Mouse (Mus musculus) heart, adult 9 months (tissue): Measurements from ENCODE around the gene Anapc15.

Source experiments
- DNase-seq, 2 experiments: peaks; one replicate each; pipeline ENCODE4 v3.0.0; 2022; ENCODE audit warnings: low spot score in 2 of 2

Anapc15 gene

DNA sequence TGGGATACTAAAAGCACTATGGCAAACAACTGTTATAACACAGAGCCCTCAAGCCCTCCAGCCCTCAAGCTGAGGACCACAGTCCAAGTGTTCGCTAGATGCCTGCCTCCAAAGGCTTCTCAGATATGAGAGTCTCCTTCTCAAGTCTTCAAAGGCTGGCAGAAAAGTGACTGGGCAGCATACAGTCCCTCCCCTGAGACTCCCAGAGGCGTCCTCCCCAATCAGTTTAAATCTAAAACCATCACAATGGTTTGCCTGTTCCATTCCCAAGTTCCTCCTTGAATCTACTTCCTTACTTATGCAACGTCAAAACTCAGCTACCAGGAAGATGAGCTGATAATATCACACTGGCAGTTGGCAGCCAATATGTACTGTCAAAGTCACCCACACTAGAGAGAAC, at the start of gene Anapc15:
TSS of gene Anapc15 (plus strand) at position 301 of the 400 bp plus-strand sequence.
- DNase-seq, result no peak

DNA sequence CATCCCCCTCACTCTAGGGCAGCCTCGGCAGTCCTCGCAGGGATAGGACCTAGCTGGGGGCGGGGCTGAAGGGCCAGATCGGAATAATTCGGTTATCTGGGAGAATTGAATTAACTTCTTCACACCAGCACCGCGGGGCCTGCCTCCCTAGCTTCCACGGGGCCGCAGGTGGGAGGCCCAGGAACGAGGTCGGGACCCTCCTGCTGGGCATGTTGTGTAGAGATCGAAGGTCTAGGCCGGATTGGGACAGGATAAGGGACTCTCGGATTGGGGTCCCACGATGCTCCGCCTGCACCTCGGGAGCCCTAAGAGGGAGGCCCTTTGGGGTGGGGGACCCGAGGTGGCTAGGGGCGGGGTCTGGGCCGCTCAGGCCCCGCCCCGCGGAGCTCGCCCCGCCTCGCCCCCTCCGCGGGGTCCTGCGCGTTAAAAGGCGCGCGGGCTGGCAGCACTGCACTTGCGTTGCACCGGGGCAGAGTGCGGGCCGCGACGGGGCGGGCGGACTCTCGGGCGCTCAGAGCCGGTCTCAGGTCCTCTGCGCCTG, 45.6 kb upstream of the Anapc15 start, which contains the start of gene Phox2a:
TSS of gene Phox2a (plus strand) at position 453 of the 541 bp plus-strand sequence.
- DNase-seq, result no peak

DNA sequence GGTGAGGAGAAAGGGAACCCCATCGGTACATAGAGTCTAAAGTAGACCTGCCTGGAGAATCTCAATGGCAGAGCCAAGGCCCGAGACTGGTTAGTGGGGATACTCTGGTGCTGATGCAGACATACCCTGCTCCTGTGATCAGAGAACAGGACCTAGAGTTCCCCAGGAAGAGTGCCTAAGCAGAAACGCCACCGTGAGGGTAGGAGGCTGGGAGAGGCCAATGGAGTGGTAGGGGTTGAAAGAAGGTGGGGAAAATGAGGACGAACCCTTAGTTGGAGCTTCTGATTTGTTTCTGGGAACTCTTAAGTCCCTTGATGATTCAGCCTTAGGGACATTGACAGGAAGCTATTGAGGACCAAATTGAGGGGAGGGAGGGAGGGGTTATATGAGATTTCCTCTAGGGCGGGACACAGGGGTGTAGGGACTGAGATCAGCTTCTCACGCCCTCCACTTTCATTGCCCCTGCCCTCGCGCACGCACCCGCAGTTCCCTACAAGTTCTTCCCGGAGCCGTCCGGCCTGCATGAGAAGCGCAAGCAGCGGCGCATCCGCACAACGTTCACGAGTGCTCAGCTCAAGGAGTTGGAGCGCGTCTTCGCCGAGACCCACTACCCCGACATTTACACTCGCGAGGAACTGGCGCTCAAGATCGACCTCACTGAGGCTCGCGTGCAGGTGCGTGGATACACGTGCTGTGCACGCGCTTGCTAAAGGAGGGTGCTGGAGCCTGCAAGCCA, 43.1 kb upstream of the Anapc15 start:
- DNase-seq, result no peak

DNA sequence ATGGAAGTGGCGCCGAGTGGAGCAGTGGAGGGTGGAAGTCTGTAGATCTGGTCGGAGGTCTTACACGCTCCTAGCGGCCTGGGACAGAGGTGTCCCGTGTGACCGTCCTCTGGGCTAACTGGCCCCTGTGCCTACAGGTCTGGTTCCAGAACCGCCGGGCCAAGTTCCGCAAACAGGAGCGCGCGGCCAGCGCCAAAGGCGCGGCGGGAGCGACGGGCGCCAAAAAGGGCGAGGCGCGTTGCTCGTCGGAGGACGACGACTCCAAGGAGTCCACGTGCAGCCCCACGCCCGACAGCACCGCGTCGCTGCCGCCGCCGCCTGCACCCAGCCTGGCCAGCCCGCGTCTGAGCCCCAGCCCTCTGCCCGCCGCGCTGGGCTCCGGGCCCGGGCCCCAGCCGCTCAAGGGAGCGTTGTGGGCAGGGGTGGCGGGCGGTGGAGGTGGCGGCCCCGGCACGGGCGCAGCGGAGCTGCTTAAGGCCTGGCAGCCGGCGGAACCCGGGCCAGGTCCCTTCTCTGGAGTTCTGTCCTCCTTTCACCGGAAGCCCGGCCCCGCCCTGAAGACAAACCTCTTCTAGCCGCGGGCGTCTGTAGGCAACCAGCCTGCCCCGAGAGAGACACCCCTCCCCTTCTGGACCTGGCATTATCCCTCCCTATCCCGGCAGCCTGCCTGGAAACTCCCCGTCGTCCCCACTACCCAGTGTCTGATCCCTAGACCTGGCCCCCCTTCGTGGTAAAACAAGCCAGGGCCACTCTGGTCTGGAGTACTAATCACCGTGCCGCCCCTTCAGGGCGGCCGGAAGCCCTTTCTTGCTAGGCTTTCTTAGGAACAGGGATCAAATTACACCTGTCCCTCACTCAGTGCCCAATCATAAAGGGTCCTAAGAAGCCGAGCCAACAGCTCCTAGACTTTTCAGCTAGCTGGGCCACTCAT, 41.7 kb upstream of the Anapc15 start:
- peak; percentile 77 to 79 for DNase-seq

DNA sequence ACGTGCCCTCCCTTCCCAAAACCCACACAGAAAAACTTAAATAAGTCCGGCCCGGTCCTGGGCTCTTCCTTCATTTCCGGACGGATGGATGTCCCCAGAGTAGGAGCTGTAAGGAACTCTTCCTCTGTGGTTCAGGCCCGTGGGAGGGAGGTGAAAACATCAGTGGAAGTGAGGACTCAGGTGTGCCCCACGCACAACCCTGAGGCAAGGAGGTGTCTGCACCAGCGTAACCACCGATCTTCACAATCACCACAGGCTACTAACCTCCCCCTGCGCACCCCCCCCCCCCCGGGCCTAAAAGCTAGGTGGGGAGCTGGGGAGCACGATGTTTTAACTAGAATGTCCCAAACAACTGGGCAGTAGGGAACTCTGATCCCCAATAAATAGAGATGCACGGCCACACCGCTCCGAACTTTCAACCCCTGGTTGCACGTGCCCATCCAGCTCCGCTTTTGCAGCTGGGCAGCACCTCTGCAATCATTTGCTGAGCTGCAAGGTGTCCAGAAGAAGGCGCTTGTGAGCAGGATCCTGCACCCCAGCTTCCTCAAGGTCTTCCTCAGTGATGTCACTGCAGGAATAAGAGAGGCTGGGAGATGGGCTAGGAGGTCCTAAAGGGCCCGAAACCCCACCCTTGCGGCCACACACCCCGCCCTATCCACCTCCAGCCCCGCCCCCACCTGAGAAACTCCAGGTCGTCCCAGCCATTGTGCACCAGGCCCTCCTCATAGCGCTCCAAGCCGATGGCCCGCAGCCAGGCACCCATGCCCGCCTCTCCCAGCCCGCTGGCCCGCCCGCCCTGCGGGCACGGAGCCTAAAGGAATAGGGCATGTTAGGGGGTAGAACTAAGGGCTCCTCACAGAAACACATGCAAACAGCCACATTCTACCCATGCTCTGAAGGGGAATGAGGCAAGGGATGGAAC, 40.4 kb upstream of the Anapc15 start:
- DNase-seq, result no peak

DNA sequence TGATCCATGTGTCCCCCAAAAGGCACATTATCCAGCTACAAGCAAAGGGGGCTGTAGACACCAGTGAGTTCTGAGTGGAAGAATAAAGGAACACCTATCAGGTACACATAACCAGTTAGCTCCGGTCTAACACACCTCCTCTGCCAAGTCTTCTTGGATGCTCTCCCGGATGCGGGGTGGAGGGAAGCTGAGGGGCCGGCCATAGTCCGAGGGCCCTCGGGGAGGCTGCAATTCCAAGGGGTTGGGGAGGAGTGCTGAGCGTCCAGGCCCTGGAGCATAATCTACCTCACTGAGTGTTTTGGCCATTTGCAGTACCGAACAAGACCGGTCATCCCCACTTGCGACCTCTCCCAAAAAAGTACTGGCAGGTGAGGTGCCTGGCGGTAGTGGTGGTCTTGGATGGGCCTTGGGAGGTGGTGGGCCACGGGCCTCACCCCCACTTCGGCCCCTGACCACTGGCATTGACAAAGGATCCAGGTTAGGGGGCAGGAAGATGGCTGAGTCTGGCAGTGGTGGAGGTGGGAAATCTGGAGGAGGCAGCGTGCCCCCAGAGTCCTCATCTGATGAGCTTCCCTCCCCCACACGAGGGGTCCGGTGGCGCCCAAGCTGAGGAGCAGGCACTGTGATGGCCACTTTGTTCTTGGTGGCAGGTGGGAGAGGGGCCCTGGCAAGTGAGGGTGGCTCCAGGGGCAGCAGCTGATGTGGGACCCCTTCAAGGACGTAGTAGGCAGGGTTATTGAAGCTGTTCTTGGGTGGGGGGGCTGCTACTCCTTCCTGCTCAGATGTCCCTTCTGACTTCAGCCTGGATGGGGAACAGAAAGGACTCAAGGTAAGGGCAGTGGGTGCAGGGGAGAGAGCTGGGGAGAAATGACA, 39.5 kb upstream of the Anapc15 start:
- no peak for DNase-seq

DNA sequence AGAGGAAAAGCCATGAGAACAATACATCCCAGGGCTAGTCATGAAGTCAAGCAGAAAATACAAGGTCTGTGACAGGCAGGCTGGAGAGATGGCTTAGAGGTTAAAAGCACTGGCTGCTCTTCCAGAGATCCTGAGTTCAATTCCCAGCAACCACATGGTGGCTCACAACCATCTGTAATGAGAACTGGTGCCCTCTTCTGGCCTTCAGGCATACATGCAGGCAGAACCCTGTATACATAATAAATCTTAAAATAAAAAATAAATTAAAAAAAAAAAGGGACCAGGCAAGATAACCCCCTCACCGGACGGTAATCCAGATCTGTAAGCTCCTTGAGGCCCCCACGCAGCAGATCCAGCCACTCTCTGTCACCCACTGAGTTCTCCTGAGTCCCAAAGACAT, 33.1 kb upstream of the Anapc15 start:
- no peak for DNase-seq

DNA sequence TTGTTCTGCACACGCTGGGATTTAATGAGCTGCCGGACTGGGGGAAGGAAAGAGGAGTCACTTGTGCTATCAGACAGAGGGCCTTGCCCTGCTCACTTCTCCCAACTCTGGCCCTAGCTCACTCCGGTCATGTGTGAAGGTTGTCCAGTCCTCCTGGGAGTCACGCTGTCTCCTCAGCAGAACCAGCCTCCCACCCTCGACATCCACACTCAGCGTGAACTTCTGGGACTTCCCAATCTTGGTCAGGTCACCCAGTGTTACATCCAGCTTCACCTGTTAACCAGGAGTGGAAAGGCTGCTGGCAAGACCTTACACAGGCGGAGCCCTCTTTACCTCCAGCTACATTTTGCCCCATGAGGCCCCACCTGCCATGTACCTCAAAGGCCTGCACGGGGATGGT, 32.1 kb upstream of the Anapc15 start:
- DNase-seq, result no peak

DNA sequence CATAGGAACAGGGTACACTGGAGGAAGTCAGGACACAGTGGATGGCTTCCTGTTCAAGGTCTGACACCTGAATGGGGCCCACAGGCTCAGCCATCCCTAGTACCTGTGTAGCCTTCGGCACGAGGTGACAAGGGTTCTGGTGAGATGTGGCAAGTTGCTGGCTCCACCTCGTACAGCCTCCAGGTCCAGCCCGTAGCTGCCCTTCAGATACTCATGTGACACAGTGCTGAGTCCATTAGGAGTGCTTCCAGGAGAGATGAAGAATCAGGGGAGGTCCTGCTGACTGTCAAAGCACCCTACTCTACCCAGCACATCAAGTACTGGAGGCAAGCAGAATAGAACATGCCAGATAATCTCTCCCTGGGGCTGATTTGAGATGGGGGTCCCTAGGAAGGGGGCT, 31.1 kb upstream of the Anapc15 start:
- no peak for DNase-seq

DNA sequence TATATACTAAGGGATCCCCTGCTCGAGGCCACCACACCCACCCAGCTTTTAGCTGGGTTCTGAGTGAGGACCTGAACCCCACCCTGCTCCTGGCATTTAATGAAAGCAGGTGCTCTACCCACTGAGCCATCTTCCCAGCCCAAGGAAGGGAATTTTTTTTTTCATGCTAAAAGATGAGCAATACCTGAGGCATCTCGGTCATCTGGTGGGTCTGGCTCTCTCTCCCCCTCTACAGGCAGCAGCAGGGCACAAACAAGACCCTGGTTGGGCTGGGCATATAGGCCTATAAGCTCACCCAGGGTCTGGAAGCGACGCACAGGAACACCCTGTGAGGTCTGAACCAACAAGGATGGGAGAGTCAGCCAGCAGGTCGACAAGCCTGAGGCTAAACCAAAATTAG, 30.2 kb upstream of the Anapc15 start:
- no peak for DNase-seq

DNA sequence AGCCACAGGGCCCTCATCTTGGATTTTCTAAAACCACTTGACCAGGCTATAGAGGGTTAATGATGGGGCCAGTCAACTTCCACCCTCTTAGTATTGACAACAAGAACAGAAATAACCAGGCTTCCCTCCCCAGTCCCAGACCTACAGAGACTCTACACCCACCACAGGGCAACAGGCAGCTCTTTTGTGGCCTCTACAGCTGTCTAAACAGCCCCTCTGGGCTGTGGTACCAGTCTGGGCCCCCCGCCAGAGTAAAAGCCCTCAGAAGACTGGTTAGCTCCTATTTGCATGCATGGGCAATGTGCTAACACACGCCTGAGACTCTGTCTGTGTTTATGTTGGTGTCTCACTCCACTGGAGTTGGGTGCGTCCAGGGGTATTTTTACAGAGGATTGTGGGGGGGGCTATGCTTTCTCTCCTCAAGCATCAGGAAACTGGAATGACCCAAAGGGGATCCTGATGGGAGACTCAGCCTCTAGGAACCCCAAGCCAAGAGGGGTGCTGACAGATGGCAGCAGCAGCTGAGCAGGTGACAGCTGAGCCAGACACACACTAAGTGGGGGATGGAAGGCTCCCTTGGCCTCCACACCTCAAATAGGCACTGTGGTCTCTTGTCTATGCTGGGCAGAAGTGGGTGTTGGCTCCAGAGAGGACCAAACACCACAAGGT, 29.5 kb upstream of the Anapc15 start:
- no peak for DNase-seq

DNA sequence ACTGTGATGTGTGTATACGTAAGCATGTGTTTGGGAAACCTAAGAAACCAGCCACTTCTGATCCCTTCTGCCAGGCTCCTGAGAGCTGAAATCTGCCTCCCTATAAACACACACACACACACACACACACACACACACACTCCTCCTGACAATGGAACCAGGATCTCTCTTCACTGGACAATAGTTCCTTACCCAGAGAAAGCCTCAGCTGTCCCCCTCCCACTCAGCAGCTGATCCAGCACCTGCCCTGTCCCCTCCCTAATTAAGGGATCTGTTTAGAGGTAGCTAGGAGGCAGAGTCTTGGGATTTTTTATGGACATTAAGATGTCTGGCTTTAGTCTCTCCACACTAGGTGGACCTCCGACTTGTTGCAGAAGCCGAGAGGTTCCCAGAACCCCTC, 28.6 kb upstream of the Anapc15 start:
- DNase-seq, result no peak

DNA sequence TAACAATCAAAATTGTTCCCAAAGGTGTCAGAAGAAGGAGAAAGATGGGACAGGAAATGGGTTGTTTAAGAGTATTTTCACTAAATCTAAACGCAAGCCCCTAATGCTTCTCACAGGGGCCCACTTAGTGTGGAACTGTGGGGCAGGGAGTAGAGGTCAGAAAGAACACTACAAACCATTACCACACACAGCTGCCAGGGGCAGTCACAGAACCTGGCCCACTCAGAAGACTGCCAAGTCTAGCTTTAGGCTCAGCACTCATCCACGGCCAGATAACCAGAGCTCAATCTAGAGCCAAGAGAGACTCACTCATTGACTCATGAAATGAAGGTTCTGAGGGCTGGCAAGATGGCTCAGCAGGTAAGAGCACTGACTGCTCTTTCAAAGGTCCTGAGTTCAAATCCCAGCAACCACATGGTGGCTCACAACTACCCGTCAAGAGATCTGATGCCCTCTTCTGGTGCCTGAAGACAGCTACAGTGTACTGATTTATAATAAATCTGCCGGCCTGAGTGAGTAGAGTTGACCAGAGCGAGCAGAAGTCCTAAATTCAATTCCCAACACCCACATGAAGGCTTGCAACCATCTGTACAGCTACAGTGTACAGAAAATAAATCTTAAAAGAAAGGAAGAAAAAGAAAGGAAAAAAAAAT, 27.9 kb upstream of the Anapc15 start:
- DNase-seq, result peak in 1 of 2 experiments; percentile 34

DNA sequence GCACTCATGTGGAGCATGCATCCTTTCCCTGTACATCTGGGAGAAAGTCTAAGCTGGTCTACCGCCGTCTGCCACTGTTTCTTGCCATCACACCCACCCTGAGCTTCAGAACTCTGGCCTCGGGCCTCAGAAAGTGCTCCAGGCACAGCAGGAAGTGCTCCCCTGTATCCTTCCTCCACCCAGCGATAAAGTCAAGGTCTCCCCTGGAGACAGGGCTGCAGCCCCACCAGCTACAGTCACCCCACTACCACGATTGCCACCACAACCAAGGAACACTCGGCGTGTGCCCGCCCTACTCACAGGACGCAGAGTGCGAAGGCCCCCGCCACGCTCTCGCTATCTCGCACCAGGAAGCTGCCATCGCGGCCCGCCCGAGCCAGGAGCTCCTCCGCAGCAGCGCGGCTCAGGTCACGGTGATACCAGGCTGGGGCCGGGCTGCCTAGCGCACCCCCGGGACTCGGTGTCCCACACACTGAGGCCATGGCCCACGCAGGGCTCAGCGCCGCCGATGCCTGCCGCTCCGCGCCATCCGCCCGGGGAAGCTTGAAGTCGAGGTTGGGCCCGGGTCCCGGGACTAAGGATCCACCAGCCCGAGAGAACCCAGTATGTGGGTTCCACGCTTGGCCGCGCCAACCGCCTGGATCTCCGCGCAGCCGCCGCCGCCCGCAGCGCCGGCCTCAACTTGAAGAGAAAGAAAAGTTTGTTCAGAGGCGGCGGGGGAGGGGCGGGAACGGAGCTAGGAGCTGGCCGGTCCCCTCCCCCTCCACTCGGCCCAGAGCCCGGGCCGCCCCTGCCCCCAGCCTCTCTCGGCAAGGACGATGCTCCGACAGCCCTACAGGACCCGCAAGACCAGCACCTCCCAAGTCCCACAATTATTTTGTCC, 27.0 kb upstream of the Anapc15 start:
- peak; percentile 50 to 59 for DNase-seq

DNA sequence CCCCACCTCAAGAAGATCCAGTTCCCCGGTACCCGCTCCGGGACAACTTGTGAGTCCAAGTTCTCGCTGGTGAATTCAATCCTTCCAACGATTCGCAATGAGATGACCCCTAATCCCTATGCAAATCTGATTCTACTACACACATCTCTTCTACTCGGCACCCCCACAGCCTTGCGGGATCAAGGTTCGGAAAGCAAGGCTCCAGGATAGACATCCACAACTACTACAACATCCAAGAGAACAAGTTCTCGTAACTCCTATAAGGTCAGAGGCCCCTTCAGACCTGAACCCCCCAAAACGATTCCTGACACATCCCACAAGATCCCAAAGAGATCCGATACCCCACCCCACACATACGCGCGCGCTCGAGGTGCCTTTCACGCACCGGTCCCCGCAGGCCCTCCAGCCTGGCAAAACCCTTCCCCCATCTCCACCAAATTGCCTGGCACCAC, 26.3 kb upstream of the Anapc15 start:
- DNase-seq, result peak in 1 of 2 experiments; percentile 35

DNA sequence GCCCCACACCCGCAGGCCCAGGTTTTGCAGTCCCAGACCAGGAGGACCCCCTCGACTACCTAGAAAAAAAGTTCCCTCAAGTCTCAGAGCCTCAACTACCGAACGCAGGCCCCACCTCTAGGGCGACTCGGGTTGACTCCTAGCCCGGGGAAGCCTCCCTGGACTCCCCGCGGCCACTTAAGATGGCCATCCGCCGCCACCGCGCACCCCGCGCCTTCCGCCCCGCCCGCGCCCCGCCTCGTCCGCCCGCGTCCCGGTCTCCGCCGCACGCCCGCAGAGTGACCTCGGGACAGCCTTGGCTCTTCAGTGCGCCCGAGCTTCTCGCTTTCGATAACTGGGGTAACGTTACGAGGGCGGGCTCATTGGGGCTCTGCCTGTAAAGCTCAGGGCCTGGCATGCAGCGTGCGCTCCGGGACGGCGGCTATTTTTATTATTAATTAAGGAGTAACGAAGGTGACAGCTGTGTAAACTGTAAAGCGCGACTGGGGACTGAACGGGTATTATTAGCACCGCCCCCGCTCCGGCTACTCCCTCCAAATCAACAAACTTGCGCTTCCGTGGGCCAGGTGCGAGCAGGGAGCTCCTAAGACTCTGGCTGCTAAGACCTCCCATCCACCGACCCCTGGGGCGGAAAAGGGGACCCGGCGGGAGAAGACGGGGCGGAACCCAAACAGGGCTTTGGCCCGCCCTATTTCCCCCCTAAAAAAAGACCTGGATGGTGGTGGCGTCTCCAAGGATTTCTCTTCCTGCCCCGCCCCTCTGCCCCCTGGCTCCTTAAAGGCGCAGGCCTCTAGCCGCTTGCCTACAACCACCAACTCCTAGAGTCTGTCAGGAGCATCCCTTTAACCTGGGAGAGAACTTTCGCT, 25.7 kb upstream of the Anapc15 start, which contains the start of gene Inppl1:
TSS of gene Inppl1 (minus strand) at position 624 of the 866 bp plus-strand sequence.
- DNase-seq, result peak; percentile 94 to 95

DNA sequence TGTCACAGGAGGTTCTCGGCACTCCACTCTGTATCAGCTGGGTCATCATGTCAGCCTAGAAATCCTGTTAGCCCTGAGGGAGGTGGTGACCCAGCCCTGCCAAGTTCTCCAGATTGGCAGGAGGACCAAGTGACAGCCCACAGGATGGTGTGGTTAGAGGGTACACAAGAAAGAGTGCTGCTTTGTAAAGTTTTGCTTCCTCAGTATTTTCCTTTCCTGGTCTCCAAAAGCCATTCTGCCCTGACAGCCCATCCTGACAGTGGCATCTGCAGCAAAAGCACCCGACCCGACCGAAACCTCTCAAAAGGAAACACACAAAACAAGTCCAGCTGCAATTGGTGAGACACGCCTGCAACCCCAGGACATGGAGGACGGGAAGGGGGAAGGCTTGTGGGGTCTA, 19.3 kb upstream of the Anapc15 start:
- DNase-seq, result no peak
